Mouse (Mus musculus): ENCODE measurements around the gene 4930442H23Rik. TPM values are rescaled to one million over a fixed set of nuclear protein-coding genes. Genes with fewer than 3 reads are reported as not detected.
"Not testable (repeated sequence)": the region's sequence is repeated elsewhere in the genome, so short reads cannot be mapped to it uniquely, and the experiment has no call there.

The 4930442H23Rik gene
- polyA plus RNA-seq, 1 experiment: not detected

- Histone ChIP-seq H3K4me3 (ENCODE audit: low read depth, low read length) (peak within 1 kb of the TSS; percentile 80), H3K36me3 (ENCODE audit: control insufficient read depth, insufficient read depth, low read length) (peaks cover 64% of the 10 kb centered on the region), H3K27ac (ENCODE audit: insufficient read depth, low read depth, low read length) (peak within 1 kb of the TSS; percentile 83), H3K4me1 (ENCODE audit: control insufficient read depth, insufficient read depth, insufficient read length, low read length) (peaks cover 12% of the 10 kb centered on the region), H3K27me3 (ENCODE audit: control insufficient read depth, insufficient read depth, low read length) (no peaks in the 10 kb centered on the region)
- TF ChIP-seq POLR2A (IDR thresholded peaks at IDR 0.05; ENCODE audit: low read depth, low read length): peak; percentile 57; the same call in 1 of the 2 replicates
- TF ChIP-seq CTCF (IDR thresholded peaks at IDR 0.05; ENCODE audit: extremely low read depth, insufficient read length, insufficient replicate concordance, low read depth, low read length): peak; percentile 11; the same call in 1 of the 2 replicates
- WGBS: 6% methylated on average over 53 of the region's 53 CpGs
These were observed 1.0 kb downstream of the 4930442H23Rik start, which contains the start of gene Dapk3 for GRCm38 (mm10) chr10:81182336-81183333. TSS of gene Dapk3 (plus strand) at chr10:81183005.

DNA sequence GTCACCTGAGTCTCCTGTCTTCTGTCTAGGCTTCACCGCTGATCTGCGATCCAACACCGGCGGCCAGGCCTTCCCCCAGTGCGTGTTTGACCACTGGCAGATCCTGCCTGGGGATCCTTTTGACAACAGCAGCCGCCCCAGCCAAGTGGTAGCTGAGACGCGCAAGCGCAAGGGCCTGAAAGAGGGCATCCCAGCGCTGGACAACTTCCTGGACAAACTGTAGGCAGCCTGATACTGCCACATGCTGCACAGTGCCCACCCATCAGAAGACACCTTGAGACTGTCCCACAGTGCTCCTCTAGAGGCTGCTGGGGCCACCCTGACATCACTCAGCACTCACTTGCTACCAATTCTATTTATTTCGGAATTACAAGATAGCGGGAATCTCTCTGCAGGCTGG, 1.8 kb downstream of the 4930442H23Rik start:
- H3K4me3 ChIP-seq (ENCODE audit: low read depth, low read length); H3K27me3 ChIP-seq (ENCODE audit: control insufficient read depth, insufficient read depth, low read length); H3K27ac ChIP-seq (ENCODE audit: insufficient read depth, low read depth, low read length): not testable (repeated sequence)
- peaks cover 62% of the 10 kb centered on the region for H3K36me3 ChIP-seq (ENCODE audit: control insufficient read depth, insufficient read depth, low read length)
- WGBS: 82% methylated on average over 12 of the region's 12 CpGs
- H3K4me1 ChIP-seq (ENCODE audit: control insufficient read depth, insufficient read depth, insufficient read length, low read length): peaks cover 13% of the 10 kb centered on the region

DNA sequence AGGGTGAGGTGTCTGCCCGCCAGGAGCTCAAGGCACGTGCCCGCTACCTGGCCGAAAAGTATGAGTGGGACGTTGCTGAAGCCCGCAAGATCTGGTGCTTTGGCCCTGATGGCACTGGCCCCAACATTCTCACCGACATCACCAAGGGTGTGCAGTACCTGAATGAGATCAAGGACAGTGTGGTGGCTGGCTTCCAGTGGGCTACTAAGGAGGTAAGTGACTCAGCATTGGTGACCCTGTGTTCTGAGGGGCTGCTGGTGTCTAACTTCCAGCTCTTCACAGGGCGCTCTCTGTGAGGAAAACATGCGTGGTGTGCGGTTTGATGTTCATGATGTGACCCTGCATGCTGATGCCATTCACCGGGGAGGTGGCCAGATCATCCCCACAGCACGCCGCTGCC, 2.7 kb downstream of the 4930442H23Rik start:
- H3K27me3 ChIP-seq (ENCODE audit: control insufficient read depth, insufficient read depth, low read length): no peaks in the 10 kb centered on the region
- peaks cover 62% of the 10 kb centered on the region for H3K36me3 ChIP-seq (ENCODE audit: control insufficient read depth, insufficient read depth, low read length)
- TF ChIP-seq CTCF (IDR thresholded peaks at IDR 0.05; ENCODE audit: extremely low read depth, insufficient read length, insufficient replicate concordance, low read depth, low read length): no peak
- no peak for TF ChIP-seq POLR2A (IDR thresholded peaks at IDR 0.05; ENCODE audit: low read depth, low read length)
- H3K27ac ChIP-seq (ENCODE audit: insufficient read depth, low read depth, low read length): no peak overlapping the region
- H3K4me3 ChIP-seq (ENCODE audit: low read depth, low read length): no peak overlapping the region
- 86% methylated on average over 13 of the region's 13 CpGs for WGBS
- peaks cover 13% of the 10 kb centered on the region for H3K4me1 ChIP-seq (ENCODE audit: control insufficient read depth, insufficient read depth, insufficient read length, low read length)

DNA sequence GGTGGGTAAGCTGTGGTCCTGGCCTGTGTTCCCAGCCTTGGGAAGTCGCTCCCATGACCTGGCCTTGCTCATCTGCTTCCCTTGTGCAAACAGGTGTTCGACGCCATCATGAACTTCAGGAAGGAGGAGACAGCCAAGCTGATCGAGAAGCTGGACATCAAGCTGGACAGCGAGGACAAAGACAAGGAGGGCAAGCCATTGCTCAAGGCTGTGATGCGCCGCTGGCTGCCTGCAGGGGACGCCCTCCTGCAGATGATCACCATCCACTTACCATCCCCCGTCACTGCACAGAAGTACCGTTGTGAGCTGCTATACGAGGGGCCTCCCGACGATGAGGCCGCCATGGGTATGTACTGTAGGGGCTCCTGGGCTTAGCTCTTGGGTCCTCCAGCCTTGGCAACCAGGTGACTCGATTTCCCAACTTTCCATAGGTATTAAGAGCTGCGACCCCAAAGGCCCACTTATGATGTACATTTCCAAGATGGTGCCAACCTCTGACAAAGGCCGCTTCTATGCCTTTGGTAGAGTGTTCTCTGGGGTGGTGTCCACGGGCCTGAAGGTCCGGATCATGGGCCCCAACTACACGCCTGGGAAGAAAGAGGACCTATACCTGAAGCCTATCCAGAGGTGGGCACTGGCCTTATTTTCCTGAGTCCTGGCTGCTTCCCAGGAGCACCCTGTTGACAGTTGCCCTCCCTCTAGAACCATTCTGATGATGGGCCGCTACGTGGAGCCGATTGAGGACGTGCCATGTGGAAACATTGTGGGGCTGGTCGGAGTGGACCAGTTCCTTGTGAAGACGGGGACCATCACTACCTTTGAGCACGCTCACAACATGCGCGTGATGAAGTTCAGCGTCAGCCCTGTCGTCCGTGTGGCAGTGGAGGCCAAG, 4.0 kb downstream of the 4930442H23Rik start:
- no peak overlapping the region for H3K4me3 ChIP-seq (ENCODE audit: low read depth, low read length)
- 86% methylated on average over 32 of the region's 32 CpGs for WGBS
- no peaks in the 10 kb centered on the region for H3K27me3 ChIP-seq (ENCODE audit: control insufficient read depth, insufficient read depth, low read length)
- TF ChIP-seq CTCF (IDR thresholded peaks at IDR 0.05; ENCODE audit: extremely low read depth, insufficient read length, insufficient replicate concordance, low read depth, low read length) (peak; percentile 15; the same call in 1 of the 2 replicates), POLR2A (IDR thresholded peaks at IDR 0.05; ENCODE audit: low read depth, low read length) (0 out of 2 replicates have a peak, but pooled peaks have one; percentile 19)
- peaks cover 56% of the 10 kb centered on the region for H3K36me3 ChIP-seq (ENCODE audit: control insufficient read depth, insufficient read depth, low read length)
- H3K4me1 ChIP-seq (ENCODE audit: control insufficient read depth, insufficient read depth, insufficient read length, low read length): peaks cover 20% of the 10 kb centered on the region
- no peak overlapping the region for H3K27ac ChIP-seq (ENCODE audit: insufficient read depth, low read depth, low read length)

GRCm38 (mm10) chr10:81178927-81179326, 4.7 kb downstream of the 4930442H23Rik start:
- peaks cover 52% of the 10 kb centered on the region for H3K36me3 ChIP-seq (ENCODE audit: control insufficient read depth, insufficient read depth, low read length)
- H3K27me3 ChIP-seq (ENCODE audit: control insufficient read depth, insufficient read depth, low read length): no peaks in the 10 kb centered on the region
- WGBS: 88% methylated on average over 11 of the region's 11 CpGs
- no peak overlapping the region for H3K4me3 ChIP-seq (ENCODE audit: low read depth, low read length)
- H3K4me1 ChIP-seq (ENCODE audit: control insufficient read depth, insufficient read depth, insufficient read length, low read length): peaks cover 22% of the 10 kb centered on the region
- H3K27ac ChIP-seq (ENCODE audit: insufficient read depth, low read depth, low read length): no peak overlapping the region
- TF ChIP-seq POLR2A (IDR thresholded peaks at IDR 0.05; ENCODE audit: low read depth, low read length): no peak
- TF ChIP-seq CTCF (IDR thresholded peaks at IDR 0.05; ENCODE audit: extremely low read depth, insufficient read length, insufficient replicate concordance, low read depth, low read length): no peak

- 35% methylated on average over 14 of the region's 14 CpGs for WGBS
- H3K4me3 ChIP-seq (ENCODE audit: low read depth, low read length): peak overlapping the region; percentile 90
These were observed 5.5 kb downstream of the 4930442H23Rik start for GRCm38 (mm10) chr10:81177958-81178712.

More at GRCm38 (mm10) chr10:81177958-81178712, 5.5 kb downstream of the 4930442H23Rik start:
- TF ChIP-seq CTCF (IDR thresholded peaks at IDR 0.05; ENCODE audit: extremely low read depth, insufficient read length, insufficient replicate concordance, low read depth, low read length) (no peak), POLR2A (IDR thresholded peaks at IDR 0.05; ENCODE audit: low read depth, low read length) (no peak)
- Histone ChIP-seq H3K4me1 (ENCODE audit: control insufficient read depth, insufficient read depth, insufficient read length, low read length) (peaks cover 18% of the 10 kb centered on the region), H3K27ac (ENCODE audit: insufficient read depth, low read depth, low read length) (no peak overlapping the region), H3K36me3 (ENCODE audit: control insufficient read depth, insufficient read depth, low read length) (peaks cover 52% of the 10 kb centered on the region), H3K27me3 (ENCODE audit: control insufficient read depth, insufficient read depth, low read length) (no peaks in the 10 kb centered on the region)
